Mouse (Mus musculus): ENCODE measurements around the gene Runx2. TPM values are rescaled to one million over a fixed set of nuclear protein-coding genes. Genes with fewer than 3 reads are reported as not detected.

Runx2 gene
- polyA plus RNA-seq (2015; fragmentation: Illumina TruSeq; extraction: RNeasy Lipid Tissue Mini Kit (QIAGEN cat#74804); ENCODE audit: low read depth, low replicate concordance), result 4.0 TPM

GRCm38 (mm10) chr17:44814508-44815175, at the start of gene Runx2:
Gene Runx2 (minus strand): TSS chr17:44814797.

DNA sequence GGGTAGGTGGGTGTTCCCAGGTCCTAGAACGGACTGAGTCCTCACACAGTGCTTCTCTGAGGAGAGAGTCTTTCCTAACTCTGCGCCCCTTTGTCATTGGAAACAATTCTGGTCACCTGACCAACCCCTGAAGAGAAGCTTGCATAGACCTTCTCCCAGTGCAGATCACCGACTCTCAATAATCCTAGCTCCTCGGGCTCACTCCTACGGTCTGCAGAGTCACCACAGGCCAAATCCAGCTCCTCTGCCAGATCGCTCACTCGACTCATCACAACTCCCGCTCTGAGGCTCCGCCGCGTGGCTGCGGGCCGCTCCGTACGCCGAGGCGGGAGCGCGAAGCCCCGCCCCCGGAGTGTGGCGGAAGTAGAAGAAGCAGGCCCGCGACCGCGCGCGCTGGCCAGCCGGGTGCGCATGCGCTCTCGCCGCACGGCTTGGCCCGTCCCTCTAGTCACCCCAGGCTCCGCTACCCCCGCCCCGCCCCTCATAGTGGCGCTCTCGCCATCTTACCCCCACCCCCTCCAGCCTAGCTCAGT, 37.8 kb downstream of the Runx2 start, which contains the start of gene Supt3:
Supt3 (plus strand) TSS at position 415 of the 533 bp plus-strand sequence.

Other genes with a start within 250 kb of the Runx2 start
- gene Supt3, start 37.6 kb downstream of the Runx2 start, polyA plus RNA-seq (2015; fragmentation: Illumina TruSeq; extraction: RNeasy Lipid Tissue Mini Kit (QIAGEN cat#74804); ENCODE audit: low read depth, low replicate concordance), result 15.5 TPM

Measured in brain, adult 10 weeks (tissue).